Mouse (Mus musculus): ENCODE data around the gene Dgkh.

- TF ChIP-seq CTCF (IDR thresholded peaks at IDR 0.05; ENCODE audit: insufficient read depth, low read length): no peak
- TF ChIP-seq POLR2A (IDR thresholded peaks at IDR 0.05; ENCODE audit: borderline replicate concordance, extremely low read depth, low read depth, low read length): no peak
These were observed 14.9 kb upstream of the Dgkh start for GRCm38 (mm10) chr14:78747454-78747853.

All from lung, adult 2 months (tissue).